Mouse (Mus musculus) limb, embryonic 14.5 days (tissue): ENCODE measurements around the gene Zmynd19. TPM values are rescaled to one million over a fixed set of nuclear protein-coding genes. Genes with fewer than 3 reads are reported as not detected.

Experiments
- ATAC-seq: fragments of 200-750 bp; cut with Nextera tagmentation; 2 replicates; pipeline ENCODE4 v1.8.0; 2017; ENCODE audit warnings: low read depth, moderate number of reproducible peaks, moderate TSS enrichment; ENCODE audit not compliant: low FRiP score
- DNase-seq: peaks from one replicate; pipeline ENCODE4 v3.0.0-alpha.2; 2015; ENCODE audit warnings: low spot score
- H3K27ac ChIP-seq: fragments of 300-500 bp; sonication (generic); replicated peaks from 2 replicates; pipeline ENCODE4 v1.5.1; 2014; ENCODE audit warnings: low read depth, mild to moderate bottlenecking, low read length, moderate library complexity, mixed read lengths
- H3K27me3 ChIP-seq: fragments of 300-500 bp; sonication (generic); 2 replicates; pipeline ENCODE4 v1.6.1; 2014; ENCODE audit warnings: low read length, mixed read lengths; ENCODE audit not compliant: control insufficient read depth, insufficient read depth
- H3K36me3 ChIP-seq: fragments of 300-500 bp; sonication (generic); 2 replicates; pipeline ENCODE4 v1.6.1; 2014; ENCODE audit warnings: mild to moderate bottlenecking, low read length, moderate library complexity, mixed read lengths; ENCODE audit not compliant: control insufficient read depth, insufficient read depth
- H3K4me1 ChIP-seq: fragments of 300-500 bp; sonication (generic); 2 replicates; pipeline ENCODE4 v1.6.1; 2014; ENCODE audit warnings: antibody characterized with exemption, low read length, mixed read lengths; ENCODE audit not compliant: control insufficient read depth, insufficient read depth
- H3K4me2 ChIP-seq: fragments of 300-500 bp; sonication (generic); replicated peaks from 2 replicates; pipeline ENCODE4 v1.6.1; 2014; ENCODE audit warnings: low read depth, mild to moderate bottlenecking, low read length, moderate library complexity; ENCODE audit not compliant: severe bottlenecking
- H3K4me3 ChIP-seq: fragments of 300-500 bp; sonication (generic); replicated peaks from 2 replicates; pipeline ENCODE4 v1.5.1; 2014; ENCODE audit warnings: low read length
- H3K9ac ChIP-seq: fragments of 300-500 bp; sonication (generic); 2 replicates; pipeline ENCODE4 v1.6.1; 2014; ENCODE audit warnings: mild to moderate bottlenecking, low read depth, low read length, moderate library complexity; ENCODE audit not compliant: severe bottlenecking
- H3K9me3 ChIP-seq: fragments of 300-500 bp; sonication (generic); 2 replicates; pipeline ENCODE4 v1.6.1; 2016; ENCODE audit warnings: low read length; ENCODE audit not compliant: control insufficient read depth
- POLR2A ChIP-seq: fragments of 200-500 bp; IDR thresholded peaks from 2 replicates; pipeline ENCODE4 v1.8.0; 2012; ENCODE audit warnings: inconsistent platforms, mild to moderate bottlenecking, moderate library complexity, borderline replicate concordance; ENCODE audit not compliant: insufficient read depth, insufficient read length; ENCODE audit errors: extremely low read depth
- WGBS: fragments of 180-500 bp; shearing (Covaris S2); extraction: QIAGEN DNeasy Blood & Tissue Kit; methylation state at CpG from one replicate; pipeline ENCODE4 v1.1.7; 2014; 5-methylcytosine and 5-hydroxymethylcytosine counted together
- polyA plus RNA-seq, 2 experiments: library from polyadenylated mRNA; depleted of rRNA in 1 of 2; stranded (reverse) in 1 of 2; unstranded in 1 of 2; fragments of >200 nt; fragmentation: Nextera tagmentation in 1 of 2; extraction: Ambion mirVana in 1 of 2; gene quantifications; 2 replicates each; pipeline versions ENCODE4 v1.2.1 to v1.2.3; 2012 to 2014

Zmynd19 gene
- polyA plus RNA-seq, 2 experiments, result 21.2 to 31.5 TPM

GRCm38 (mm10) chr2:24919839-24920175, 29.8 kb upstream of the Zmynd19 start:
- H3K4me1 ChIP-seq, result peaks cover 9% of the 10 kb centered on the region
- H3K9me3 ChIP-seq, result no peaks in the 10 kb centered on the region
- peak overlapping the region; percentile 61 for H3K4me2 ChIP-seq
- WGBS, result 8% methylated on average over 8 of the region's 8 CpGs
- no peak for TF ChIP-seq POLR2A
- peak; percentile 41 for ATAC-seq
- H3K4me3 ChIP-seq, result peak overlapping the region; percentile 97
- H3K9ac ChIP-seq, result peak overlapping the region; percentile 99
- DNase-seq, result no peak
- H3K36me3 ChIP-seq, result no peaks in the 10 kb centered on the region
- H3K27me3 ChIP-seq, result no peaks in the 10 kb centered on the region
- peak overlapping the region; percentile 96; the same call in 1 of the 2 replicates for H3K27ac ChIP-seq

DNA sequence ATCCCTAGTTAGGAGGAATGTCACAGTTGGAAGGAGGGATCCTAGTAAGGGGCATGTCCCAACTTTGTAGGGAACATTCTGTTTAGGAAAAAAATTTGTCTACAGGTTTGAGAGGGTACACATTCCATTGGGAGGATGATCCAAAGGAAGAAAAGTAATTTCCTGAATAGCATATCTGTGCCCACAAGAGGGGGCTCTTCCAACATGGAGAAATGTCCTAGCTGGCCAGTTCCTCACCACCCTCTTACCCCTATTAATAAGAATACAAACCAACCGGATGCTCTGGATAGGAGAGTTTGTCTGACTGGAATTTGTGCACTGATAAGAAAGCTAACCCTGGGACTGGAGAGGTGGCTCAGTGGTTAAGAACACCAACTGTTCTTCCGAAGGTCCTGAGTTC, 26.0 kb upstream of the Zmynd19 start:
- Histone ChIP-seq H3K9me3 (no peaks in the 10 kb centered on the region), H3K27ac (no peak overlapping the region), H3K36me3 (0 out of 2 replicates have a peak, but pooled peaks cover 3% of the 10 kb centered on the region), H3K4me1 (no peaks in the 10 kb centered on the region), H3K4me2 (no peak overlapping the region), H3K4me3 (no peak overlapping the region), H3K27me3 (no peaks in the 10 kb centered on the region), H3K9ac (no peak overlapping the region)
- 54% methylated on average over 2 of the region's 2 CpGs for WGBS
- TF ChIP-seq POLR2A, result no peak
- ATAC-seq, result no peak
- DNase-seq, result no peak

GRCm38 (mm10) chr2:24925284-24925683, 24.3 kb upstream of the Zmynd19 start:
- no peak for TF ChIP-seq POLR2A
- Histone ChIP-seq H3K27me3 (no peaks in the 10 kb centered on the region), H3K4me1 (no peaks in the 10 kb centered on the region), H3K4me3 (no peak overlapping the region), H3K4me2 (no peak overlapping the region), H3K36me3 (0 out of 2 replicates have a peak, but pooled peaks cover 3% of the 10 kb centered on the region), H3K9me3 (no peaks in the 10 kb centered on the region), H3K9ac (no peak overlapping the region), H3K27ac (no peak overlapping the region)
- DNase-seq (no peak), ATAC-seq (no peak)
- 84% methylated on average over 8 of the region's 8 CpGs for WGBS

- DNase-seq, result no peak
- H3K4me1 ChIP-seq, result no peaks in the 10 kb centered on the region
- no peak overlapping the region for H3K4me2 ChIP-seq
- no peaks in the 10 kb centered on the region for H3K9me3 ChIP-seq
- TF ChIP-seq POLR2A, result no peak
- H3K4me3 ChIP-seq, result no peak overlapping the region
- no peak overlapping the region for H3K27ac ChIP-seq
- 74% methylated on average over 9 of the region's 9 CpGs for WGBS
- no peaks in the 10 kb centered on the region for H3K27me3 ChIP-seq
- no peak for ATAC-seq
- 0 out of 2 replicates have a peak, but pooled peaks cover 3% of the 10 kb centered on the region for H3K36me3 ChIP-seq
- H3K9ac ChIP-seq, result no peak overlapping the region
These were observed 23.1 kb upstream of the Zmynd19 start for GRCm38 (mm10) chr2:24926345-24926964.

DNA sequence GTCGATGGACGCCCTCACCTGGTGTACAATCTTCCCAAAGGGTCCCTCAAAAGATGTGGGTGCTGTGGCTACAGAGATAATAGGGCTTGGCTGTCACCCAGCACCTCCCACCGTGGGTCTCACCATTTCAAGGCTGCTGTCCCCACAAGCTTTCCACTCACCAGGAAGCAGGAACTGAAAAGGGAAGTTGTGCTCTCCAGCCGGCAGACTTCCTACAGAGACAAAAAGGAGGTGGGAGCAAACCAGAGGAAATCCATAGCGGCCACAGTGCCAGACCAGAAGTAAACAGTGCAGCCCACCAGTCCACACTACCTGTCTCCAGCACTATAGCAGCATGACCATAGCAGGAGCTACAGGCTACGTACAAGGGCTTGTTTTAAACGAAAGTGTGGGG, 22.6 kb upstream of the Zmynd19 start:
- Histone ChIP-seq H3K9ac (no peak overlapping the region), H3K4me3 (no peak overlapping the region), H3K9me3 (no peaks in the 10 kb centered on the region), H3K36me3 (0 out of 2 replicates have a peak, but pooled peaks cover 3% of the 10 kb centered on the region), H3K4me1 (no peaks in the 10 kb centered on the region), H3K27me3 (no peaks in the 10 kb centered on the region), H3K27ac (no peak overlapping the region), H3K4me2 (no peak overlapping the region)
- ATAC-seq, result no peak
- WGBS, result 72% methylated on average over 7 of the region's 7 CpGs
- DNase-seq, result no peak
- no peak for TF ChIP-seq POLR2A
